Mouse (Mus musculus): ENCODE measurements around the gene Phactr1. TPM values are rescaled to one million over a fixed set of nuclear protein-coding genes. Genes with fewer than 3 reads are reported as not detected.
A peak's percentile ranks its signal among the peaks of the same experiment; 100 is the strongest.

The Phactr1 gene
- total RNA-seq, 2 experiments from 2014 or later: 11.2 to 12.2 TPM

DNA sequence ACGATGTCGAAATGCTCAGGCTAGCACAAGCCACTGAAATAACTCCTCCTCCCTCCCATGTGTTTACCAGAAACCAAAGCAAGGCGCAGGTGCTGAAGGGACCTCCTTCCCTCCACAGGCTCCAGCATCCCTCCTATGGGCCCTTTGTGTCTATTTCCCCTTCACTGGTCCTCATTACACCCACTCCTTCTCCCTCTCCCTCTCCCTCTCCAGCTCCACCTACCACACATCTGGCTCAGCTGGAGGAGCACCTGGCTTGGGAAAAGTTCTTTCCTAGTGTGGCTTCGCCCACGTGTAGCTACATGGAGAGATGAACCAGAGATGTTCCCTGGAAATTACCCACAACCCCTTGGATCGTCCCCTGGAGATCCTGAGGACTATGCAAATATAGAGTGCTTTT is 356.1 kb downstream of the Phactr1 start:
- DNase-seq: no peak

- DNase-seq: no peak
Observed at GRCm38 (mm10) chr13:43042766-43043165, 362.3 kb downstream of the Phactr1 start.

- no peak for DNase-seq
Observed at GRCm38 (mm10) chr13:43048553-43048952, 368.1 kb downstream of the Phactr1 start.

DNA sequence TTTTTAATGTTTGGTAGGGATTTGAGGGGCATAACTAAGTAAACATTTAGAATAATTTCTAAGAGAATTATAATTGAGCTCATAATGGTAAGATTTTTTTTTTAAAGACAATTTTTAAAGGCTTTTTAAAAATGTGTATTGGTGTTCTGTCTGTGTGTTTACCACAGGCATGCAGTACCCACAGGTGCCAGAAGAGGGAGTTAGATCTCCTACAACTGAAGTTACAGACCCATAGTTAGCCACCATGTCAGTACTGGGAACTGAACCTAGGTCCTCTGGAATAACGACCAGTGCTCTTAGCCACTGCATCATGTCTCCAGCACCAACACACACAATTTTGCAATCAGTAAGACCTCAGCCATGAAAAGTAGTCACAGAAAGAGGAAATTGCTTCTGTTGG is 372.8 kb downstream of the Phactr1 start:
- no peak for DNase-seq

DNA sequence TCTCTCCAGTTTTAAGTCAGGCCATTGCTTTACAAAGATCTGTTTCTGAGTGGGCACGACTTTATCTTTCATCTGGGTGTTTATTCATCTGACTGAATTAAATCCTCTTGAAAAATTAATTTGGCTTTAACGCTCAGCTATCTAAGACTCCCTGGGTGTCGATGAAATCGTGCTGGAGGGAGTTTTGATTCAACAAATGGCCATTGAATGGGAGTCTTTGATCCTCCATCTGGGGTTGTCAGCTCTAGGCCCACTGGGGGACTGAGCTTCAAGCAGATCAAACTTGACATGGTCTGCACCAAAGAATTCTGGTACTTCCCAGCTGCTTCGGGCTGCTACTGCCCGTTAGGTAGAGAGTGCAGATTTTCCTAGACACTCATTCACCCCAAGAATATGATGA is 374.7 kb downstream of the Phactr1 start:
- DNase-seq: no peak

DNA sequence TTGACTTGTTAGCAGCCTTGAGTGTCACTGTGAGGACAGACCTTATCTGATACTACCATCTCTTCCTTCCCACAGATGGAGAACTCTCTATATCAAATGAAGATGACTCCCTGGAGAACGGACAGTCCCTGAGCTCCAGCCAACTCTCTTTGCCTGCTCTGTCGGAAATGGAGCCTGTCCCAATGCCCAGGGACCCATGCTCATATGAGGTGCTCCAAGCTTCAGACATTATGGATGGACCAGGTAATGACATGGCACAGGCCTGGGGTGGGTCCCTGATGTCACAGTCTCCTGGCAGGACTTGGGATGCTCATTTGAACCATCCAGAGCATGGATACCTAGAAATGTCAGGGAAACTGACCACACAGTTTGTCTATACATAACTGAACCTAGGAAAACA is 376.7 kb downstream of the Phactr1 start:
- no peak for DNase-seq

- no peak for DNase-seq
Observed at GRCm38 (mm10) chr13:43063355-43063754, 382.9 kb downstream of the Phactr1 start.

- DNase-seq: no peak
Observed at GRCm38 (mm10) chr13:43068716-43069265, 388.4 kb downstream of the Phactr1 start.

- DNase-seq: no peak
Observed at GRCm38 (mm10) chr13:43070496-43070895, 390.1 kb downstream of the Phactr1 start.

DNA sequence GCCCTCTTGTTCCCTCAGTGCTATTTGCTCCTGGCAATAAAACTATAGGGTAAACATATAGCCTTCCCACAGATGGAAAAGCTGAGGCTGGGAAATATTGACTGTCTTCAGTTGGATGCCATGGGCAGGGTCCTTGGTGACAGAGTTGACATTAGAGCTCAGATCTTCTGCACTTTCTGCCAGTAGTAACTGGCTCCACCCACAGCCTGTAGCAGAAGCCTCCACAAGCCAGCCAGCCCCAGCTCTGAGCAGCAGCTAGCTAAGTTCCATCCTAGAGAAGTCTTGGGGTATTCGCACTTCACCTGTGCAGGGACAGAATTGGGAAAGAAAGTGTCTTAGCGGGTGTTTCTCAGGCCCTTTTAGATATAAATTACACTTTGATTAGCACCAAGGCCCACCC is 390.5 kb downstream of the Phactr1 start:
- DNase-seq: no peak

DNA sequence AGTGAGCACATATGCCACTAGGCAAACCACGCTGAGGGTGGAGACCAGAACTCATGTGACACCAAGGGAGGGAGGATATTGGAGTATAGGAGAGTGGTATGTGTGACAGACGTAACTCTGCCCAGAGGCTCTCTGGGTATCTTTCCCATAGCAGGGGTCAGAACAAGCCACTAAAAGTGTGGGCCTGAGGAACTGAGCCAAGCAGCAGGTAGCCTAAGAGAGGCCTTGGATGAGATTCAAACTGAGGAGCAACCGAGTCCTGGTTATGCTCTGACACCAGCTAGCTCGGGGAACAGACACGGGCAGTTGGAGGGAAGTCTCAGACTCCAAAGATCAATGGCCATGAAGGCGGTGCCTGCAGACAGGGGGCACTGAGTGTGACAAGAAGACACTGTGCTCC is 395.0 kb downstream of the Phactr1 start:
- no peak for DNase-seq

- no peak for DNase-seq
Observed at GRCm38 (mm10) chr13:43077485-43077884, 397.1 kb downstream of the Phactr1 start.

DNA sequence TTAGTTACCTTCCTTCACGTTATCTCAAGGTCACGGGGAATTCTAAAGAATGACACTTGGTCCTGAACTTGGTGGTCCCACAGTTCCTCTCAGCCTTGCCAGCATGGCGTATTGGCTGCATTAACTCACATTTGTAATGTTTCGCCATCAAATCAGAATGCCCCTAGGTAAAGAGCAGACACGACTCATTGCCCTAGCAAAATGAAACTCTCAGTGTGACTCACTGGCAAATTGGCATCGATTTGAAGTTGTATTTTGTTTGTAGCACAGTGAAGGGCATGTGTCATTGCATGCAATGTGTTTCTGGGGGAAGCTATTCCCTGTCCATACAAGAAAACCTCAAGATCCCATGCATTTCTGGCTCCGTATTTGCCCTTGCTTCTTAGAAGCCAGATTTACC is 404.8 kb downstream of the Phactr1 start:
- DNase-seq: no peak

GRCm38 (mm10) chr13:43094365-43094764 is 413.9 kb downstream of the Phactr1 start:
- peak; percentile 61 for DNase-seq

- DNase-seq: no peak
Observed at GRCm38 (mm10) chr13:43102943-43103342, 422.5 kb downstream of the Phactr1 start.

GRCm38 (mm10) chr13:43104496-43104895 is 424.1 kb downstream of the Phactr1 start:
- DNase-seq: no peak

DNA sequence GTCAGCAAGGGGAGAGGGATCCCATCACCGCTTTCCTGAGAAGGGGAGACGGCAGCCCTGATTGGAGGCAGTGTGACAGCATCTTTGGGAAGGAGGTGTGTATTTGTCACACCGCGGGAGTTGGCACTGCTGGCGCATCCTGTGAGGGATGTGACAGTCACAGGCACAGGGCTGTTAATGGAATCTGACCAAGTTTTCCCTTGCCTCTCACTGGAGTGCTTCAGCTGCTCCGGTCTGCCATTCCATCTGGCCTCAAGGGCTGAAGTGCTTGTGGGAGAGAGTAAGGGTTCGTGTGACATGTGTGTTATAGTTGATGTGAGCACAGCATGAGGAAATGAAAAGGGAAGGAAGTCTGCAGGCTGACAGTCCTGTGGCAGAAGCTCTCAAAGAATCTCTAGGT is 431.9 kb downstream of the Phactr1 start:
- no peak for DNase-seq

GRCm38 (mm10) chr13:43112707-43113106 is 432.3 kb downstream of the Phactr1 start:
- no peak for DNase-seq

- no peak for DNase-seq
Observed at GRCm38 (mm10) chr13:43113141-43113540, 432.7 kb downstream of the Phactr1 start.

GRCm38 (mm10) chr13:43122306-43123070 is 442.1 kb downstream of the Phactr1 start:
- DNase-seq: peak; percentile 51

DNA sequence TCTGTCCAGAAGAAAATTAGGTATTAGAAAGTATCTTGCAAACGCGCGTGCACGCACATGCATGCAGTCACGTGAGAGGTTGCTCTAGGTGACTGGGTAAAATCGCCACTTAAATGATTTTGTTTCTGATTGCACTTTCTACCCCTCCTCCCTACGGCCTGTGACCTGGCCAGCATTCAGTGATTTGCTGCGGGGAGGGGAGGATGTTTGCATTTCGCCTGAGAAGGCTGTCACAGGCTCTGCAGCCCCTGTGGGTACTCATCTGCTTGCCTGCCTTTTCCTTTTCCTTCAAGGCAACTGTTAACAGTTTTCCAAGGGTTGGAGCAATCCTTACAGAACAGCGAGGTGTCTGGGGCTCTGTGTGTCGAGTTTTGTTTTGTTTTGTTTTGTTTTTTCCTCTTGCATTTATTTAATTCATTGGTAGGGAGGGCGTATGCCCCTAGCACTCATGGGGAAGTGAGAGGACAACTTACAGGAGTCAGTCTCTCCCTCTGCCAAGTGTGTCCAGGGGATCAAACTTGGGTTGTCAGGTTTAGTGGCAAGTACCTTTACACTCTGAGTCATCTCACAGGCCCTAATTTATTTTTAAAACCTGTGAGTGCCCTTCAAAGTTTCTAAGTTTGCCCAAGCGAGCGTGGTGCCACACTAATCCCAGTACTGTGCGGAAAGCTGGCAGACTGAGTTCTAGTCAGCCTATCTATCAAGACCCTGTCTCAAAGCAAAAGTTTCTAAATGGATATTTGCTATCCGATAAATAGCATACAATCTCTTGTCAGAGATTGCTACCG is 443.7 kb downstream of the Phactr1 start:
- no peak for DNase-seq

DNA sequence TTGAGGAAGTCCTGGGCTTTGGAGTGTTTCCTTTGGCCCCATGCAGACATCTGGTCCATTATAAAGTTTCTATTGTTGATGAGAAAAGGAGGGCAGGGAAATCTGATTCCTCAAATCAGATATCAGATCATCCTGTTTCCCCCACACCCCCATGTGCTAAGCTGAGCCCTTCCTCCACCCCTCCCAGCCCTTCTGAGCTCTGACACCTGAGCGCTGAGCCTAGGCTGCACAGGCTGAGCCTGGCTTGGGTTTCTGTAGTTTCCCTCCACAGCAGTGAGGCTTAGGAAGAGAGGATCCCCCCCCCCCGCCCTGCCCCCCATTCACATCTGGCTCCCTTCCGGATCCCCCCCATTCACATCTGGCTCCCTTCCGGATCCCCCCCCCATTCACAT is 444.3 kb downstream of the Phactr1 start:
- no peak for DNase-seq

DNA sequence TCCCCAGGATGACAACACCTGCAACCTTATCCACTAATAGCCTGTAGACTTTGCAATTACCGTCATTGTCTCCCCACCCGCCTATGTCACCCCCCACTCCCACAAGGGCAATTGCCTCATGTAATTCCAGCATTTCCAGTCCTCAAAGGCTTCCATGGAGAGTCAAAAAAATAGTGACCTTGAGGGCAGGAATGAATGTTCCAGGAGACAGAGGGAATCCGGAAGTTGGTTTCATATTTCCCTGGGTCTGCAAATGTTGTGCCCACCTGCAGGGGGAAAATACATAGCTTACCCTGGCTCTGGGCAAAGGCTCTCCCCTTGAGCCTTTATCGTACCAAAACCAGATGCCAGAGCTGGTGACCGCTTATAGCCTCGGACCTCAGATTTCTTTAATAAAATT is 449.7 kb downstream of the Phactr1 start:
- no peak for DNase-seq

DNA sequence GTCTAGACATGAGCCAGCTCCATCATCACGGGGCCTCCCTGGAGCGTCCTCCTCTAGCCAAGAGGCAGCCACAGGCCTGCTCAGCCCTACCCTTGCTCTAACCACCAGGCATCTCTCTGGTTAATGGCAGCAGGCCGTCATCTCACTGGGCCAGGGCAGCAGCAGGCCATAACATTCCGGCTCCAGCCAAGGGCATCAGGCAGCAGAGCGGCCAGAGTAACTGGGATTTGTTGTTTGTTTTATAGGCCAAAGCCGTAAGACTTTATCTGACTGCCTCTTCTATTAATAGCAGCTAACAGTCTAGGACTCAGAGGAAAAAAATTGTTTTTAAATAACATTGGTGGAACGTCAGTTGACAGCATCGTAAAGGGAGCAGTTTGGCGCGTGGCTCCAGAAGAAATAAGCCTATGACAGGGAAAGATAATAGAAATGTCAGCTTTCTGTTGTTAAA is 451.3 kb downstream of the Phactr1 start:
- peak; percentile 72 for DNase-seq
